Mouse (Mus musculus) intestine, postnatal 0 days (tissue): ENCODE results near the gene Olfr1425. TPM values are rescaled to one million over a fixed set of nuclear protein-coding genes. Genes with fewer than 3 reads are reported as not detected.
"Not testable (repeated sequence)": the region's sequence is repeated elsewhere in the genome, so short reads cannot be mapped to it uniquely, and the experiment has no call there.

ENCODE experiments used
- ATAC-seq: fragments of 200-750 bp; cut with Nextera tagmentation; 2 replicates; pipeline ENCODE4 v1.8.0; 2017; ENCODE audit warnings: mild to moderate bottlenecking, moderate TSS enrichment, moderate library complexity
- H3K27ac ChIP-seq: fragments of 300-500 bp; sonication (generic); 2 replicates; pipeline ENCODE4 v1.5.1; 2014; ENCODE audit warnings: mild to moderate bottlenecking, low read depth, low read length, moderate library complexity
- H3K27me3 ChIP-seq: fragments of 300-500 bp; sonication (generic); replicated peaks from 2 replicates; pipeline ENCODE4 v1.6.1; 2014; ENCODE audit warnings: low read length, mixed read lengths; ENCODE audit not compliant: control insufficient read depth, insufficient read depth
- H3K36me3 ChIP-seq: fragments of 300-500 bp; sonication (generic); 2 replicates; pipeline ENCODE4 v1.6.1; 2014; ENCODE audit warnings: mild to moderate bottlenecking, moderate library complexity; ENCODE audit not compliant: control insufficient read depth, insufficient read depth
- H3K4me1 ChIP-seq: fragments of 300-500 bp; sonication (generic); replicated peaks from 2 replicates; pipeline ENCODE4 v1.6.1; 2014; ENCODE audit warnings: antibody characterized with exemption, low read length, mixed read lengths; ENCODE audit not compliant: control insufficient read depth, insufficient read depth
- H3K4me2 ChIP-seq: fragments of 300-500 bp; sonication (generic); replicated peaks from 2 replicates; pipeline ENCODE4 v1.6.1; 2014; ENCODE audit warnings: low read depth, mild to moderate bottlenecking, moderate library complexity
- H3K4me3 ChIP-seq: fragments of 300-500 bp; sonication (generic); 2 replicates; pipeline ENCODE4 v1.5.1; 2014; ENCODE audit warnings: low read depth, low read length
- H3K9ac ChIP-seq: fragments of 300-500 bp; sonication (generic); 2 replicates; pipeline ENCODE4 v1.6.1; 2014; ENCODE audit warnings: mild to moderate bottlenecking, low read depth, low read length
- H3K9me3 ChIP-seq: fragments of 300-500 bp; sonication (generic); 2 replicates; pipeline ENCODE4 v1.6.1; 2016; ENCODE audit warnings: mixed run types; ENCODE audit not compliant: control insufficient read depth
- CTCF ChIP-seq: sonication (generic); IDR thresholded peaks from 2 replicates; pipeline ENCODE4 v1.5.1; 2016; ENCODE audit warnings: low read depth, mild to moderate bottlenecking, control low read depth, antibody characterized with exemption, moderate library complexity
- WGBS: fragments of 180-500 bp; shearing (Covaris S2); extraction: QIAGEN DNeasy Blood & Tissue Kit; methylation state at CpG from one replicate; pipeline ENCODE4 v1.1.7; 2014; 5-methylcytosine and 5-hydroxymethylcytosine counted together
- polyA plus RNA-seq: library from polyadenylated mRNA; unstranded; fragments of >200 nt; fragmentation: Nextera tagmentation; extraction: Ambion mirVana; gene quantifications from 2 replicates; pipeline ENCODE4 v1.2.1, GENCODE M21; 2015

Olfr1425 gene
- polyA plus RNA-seq, 1 experiment from 2014 or later: not detected

GRCm38 (mm10) chr19:12091913-12092312, 14.4 kb upstream of the Olfr1425 start, which contains the start of gene Olfr1426:
Gene Olfr1426, minus strand, starts transcription at chr19:12092013.
- no peak within 1 kb of the TSS for H3K4me3 ChIP-seq
- no peaks in the 10 kb centered on the region for H3K4me1 ChIP-seq
- H3K9ac ChIP-seq: no peak within 1 kb of the TSS
- no peaks in the 10 kb centered on the region for H3K9me3 ChIP-seq
- H3K27me3 ChIP-seq: no peaks in the 10 kb centered on the region
- no peak within 1 kb of the TSS for H3K27ac ChIP-seq
- WGBS: 71% methylated on average over 1 of the region's 1 CpGs
- no peak for TF ChIP-seq CTCF
- H3K4me2 ChIP-seq: no peak within 1 kb of the TSS
- ATAC-seq: no peak
- H3K36me3 ChIP-seq: no peaks in the 10 kb centered on the region

- not testable (repeated sequence) for H3K9me3 ChIP-seq, H3K36me3 ChIP-seq, H3K4me1 ChIP-seq, H3K27me3 ChIP-seq, H3K4me2 ChIP-seq, ATAC-seq, H3K9ac ChIP-seq, H3K4me3 ChIP-seq, H3K27ac ChIP-seq
- WGBS: 91% methylated on average over 1 of the region's 1 CpGs
Measured at GRCm38 (mm10) chr19:12069546-12069945, 8.0 kb downstream of the Olfr1425 start.

- not testable (repeated sequence) for ATAC-seq, H3K27me3 ChIP-seq, H3K9ac ChIP-seq, H3K4me3 ChIP-seq, H3K36me3 ChIP-seq, H3K4me1 ChIP-seq, H3K9me3 ChIP-seq, H3K27ac ChIP-seq, H3K4me2 ChIP-seq
- 81% methylated on average over 1 of the region's 1 CpGs for WGBS
Measured at GRCm38 (mm10) chr19:12067806-12068205, 9.7 kb downstream of the Olfr1425 start.

- H3K27ac ChIP-seq, H3K9me3 ChIP-seq, H3K4me3 ChIP-seq, H3K36me3 ChIP-seq, H3K9ac ChIP-seq, ATAC-seq, H3K4me1 ChIP-seq, H3K27me3 ChIP-seq, H3K4me2 ChIP-seq: not testable (repeated sequence)
- WGBS: 97% methylated on average over 1 of the region's 1 CpGs
Measured at GRCm38 (mm10) chr19:12062582-12062981, 14.9 kb downstream of the Olfr1425 start, which contains the start of gene Olfr1424. Gene Olfr1424, minus strand, starts transcription at chr19:12062682.

GRCm38 (mm10) chr19:12043163-12043562, 34.4 kb downstream of the Olfr1425 start:
- Histone ChIP-seq H3K4me1 (no peaks in the 10 kb centered on the region), H3K9ac (no peak overlapping the region), H3K36me3 (no peaks in the 10 kb centered on the region), H3K9me3 (no peaks in the 10 kb centered on the region), H3K27me3 (no peaks in the 10 kb centered on the region), H3K4me2 (no peak overlapping the region), H3K4me3 (no peak overlapping the region), H3K27ac (no peak overlapping the region)
- no peak for TF ChIP-seq CTCF
- WGBS: 92% methylated on average over 5 of the region's 5 CpGs
- no peak for ATAC-seq

GRCm38 (mm10) chr19:12041217-12041616, 36.3 kb downstream of the Olfr1425 start, which contains the start of gene Olfr1423:
Gene Olfr1423, minus strand, starts transcription at chr19:12041317.
- 50% methylated on average over 2 of the region's 2 CpGs for WGBS
- no peaks in the 10 kb centered on the region for H3K36me3 ChIP-seq
- ATAC-seq: no peak
- no peak within 1 kb of the TSS for H3K9ac ChIP-seq
- H3K4me1 ChIP-seq: no peaks in the 10 kb centered on the region
- H3K4me3 ChIP-seq: no peak within 1 kb of the TSS
- no peaks in the 10 kb centered on the region for H3K27me3 ChIP-seq
- TF ChIP-seq CTCF: no peak
- H3K27ac ChIP-seq: no peak within 1 kb of the TSS
- H3K9me3 ChIP-seq: no peaks in the 10 kb centered on the region
- H3K4me2 ChIP-seq: no peak within 1 kb of the TSS

GRCm38 (mm10) chr19:12037727-12038126, 39.8 kb downstream of the Olfr1425 start:
- Histone ChIP-seq H3K36me3 (no peaks in the 10 kb centered on the region), H3K4me1 (no peaks in the 10 kb centered on the region), H3K4me3 (no peak overlapping the region), H3K27me3 (no peaks in the 10 kb centered on the region), H3K27ac (no peak overlapping the region), H3K4me2 (no peak overlapping the region), H3K9me3 (no peaks in the 10 kb centered on the region), H3K9ac (no peak overlapping the region)
- TF ChIP-seq CTCF: no peak
- ATAC-seq: no peak
